Mouse (Mus musculus) urinary bladder, postnatal 14 days (tissue): ENCODE measurements around the gene Gm20747.
"Not testable (repeated sequence)": the region's sequence is repeated elsewhere in the genome, so short reads cannot be mapped to it uniquely, and the experiment has no call there.

ENCODE experiments used
- DNase-seq: peaks from one replicate; pipeline ENCODE4 v3.0.0; 2021; ENCODE audit warnings: low spot score

The Gm20747 gene

DNA sequence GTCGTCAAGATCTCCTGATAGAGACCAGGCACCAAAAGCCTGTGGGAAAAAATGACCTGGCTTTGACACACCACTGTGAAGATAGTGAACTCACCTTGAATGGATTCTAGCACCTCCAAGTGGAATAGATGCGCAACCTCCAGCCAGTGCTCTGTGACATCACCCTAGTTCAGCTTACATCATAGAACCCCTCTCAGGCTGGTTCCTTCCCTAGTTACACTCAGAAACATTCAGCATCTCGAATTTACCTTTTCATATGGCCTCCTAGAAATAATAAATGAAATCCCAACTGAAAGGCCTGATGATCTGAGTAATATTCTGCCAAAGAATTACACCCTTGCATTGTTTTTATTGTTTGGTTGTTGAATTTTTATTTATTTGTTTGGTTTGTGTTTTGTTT is at the start of gene Gm20747:
Gene Gm20747, minus strand, starts transcription at position 101 of the 400 bp plus-strand sequence.
- DNase-seq, result not testable (repeated sequence)
